Mouse (Mus musculus): Measurements from ENCODE around the gene Pdcd6ip. TPM values are rescaled to one million over a fixed set of nuclear protein-coding genes. Genes with fewer than 3 reads are reported as not detected.

Gene Pdcd6ip
- polyA plus RNA-seq, 1 experiment = 57.6 TPM

DNA sequence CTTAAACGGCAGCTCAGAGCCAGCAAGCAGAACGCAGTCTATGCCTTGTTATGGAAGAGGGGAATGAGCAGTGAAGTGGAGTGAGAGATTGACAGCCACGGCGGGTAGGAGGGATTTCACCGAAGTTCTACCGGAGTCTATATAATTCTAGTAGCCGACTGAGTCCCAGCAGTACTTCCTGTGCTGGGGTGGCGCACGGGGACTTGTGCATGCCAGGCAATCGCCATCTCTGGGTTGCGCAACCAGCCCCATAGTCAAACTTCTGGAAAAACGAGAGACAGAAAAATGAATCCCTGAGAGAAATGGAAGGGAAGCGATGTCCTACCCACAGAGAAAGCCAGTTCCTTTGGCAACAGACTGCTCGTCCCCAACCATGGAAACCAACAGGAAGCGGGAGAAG is 16.6 kb upstream of the Pdcd6ip start:
- Histone ChIP-seq H3K4me3 (ENCODE audit: insufficient read depth, low read depth, low read length) (no peak overlapping the region), H3K27ac (replicated peaks; ENCODE audit: low read depth, low read length) (no peak overlapping the region), H3K4me1 (ENCODE audit: control insufficient read depth, insufficient read depth, insufficient read length, low read length) (no peaks in the 10 kb centered on the region)

DNA sequence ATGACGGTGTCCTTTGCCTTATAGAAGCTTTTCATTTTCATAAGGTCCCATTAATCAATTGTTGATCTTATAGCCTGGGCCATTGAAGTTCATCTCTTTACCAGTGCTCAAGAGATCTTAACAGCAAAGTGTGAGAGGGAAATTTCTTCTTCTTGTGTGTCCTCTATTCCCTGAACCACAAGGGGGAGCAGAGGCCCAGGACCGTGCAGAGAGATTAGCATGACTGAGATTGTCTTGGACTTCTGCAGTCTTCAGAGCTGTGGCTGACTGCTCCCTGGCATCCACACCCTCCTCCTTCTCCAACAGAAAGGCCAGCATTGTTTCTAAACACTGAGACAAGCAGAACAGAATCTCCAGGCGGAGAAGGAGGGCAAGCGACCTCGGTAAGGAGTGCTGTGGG is 11.0 kb upstream of the Pdcd6ip start:
- H3K27ac ChIP-seq (replicated peaks; ENCODE audit: low read depth, low read length) = no peak overlapping the region
- H3K4me1 ChIP-seq (ENCODE audit: control insufficient read depth, insufficient read depth, insufficient read length, low read length) = no peaks in the 10 kb centered on the region
- no peak overlapping the region for H3K4me3 ChIP-seq (ENCODE audit: insufficient read depth, low read depth, low read length)

DNA sequence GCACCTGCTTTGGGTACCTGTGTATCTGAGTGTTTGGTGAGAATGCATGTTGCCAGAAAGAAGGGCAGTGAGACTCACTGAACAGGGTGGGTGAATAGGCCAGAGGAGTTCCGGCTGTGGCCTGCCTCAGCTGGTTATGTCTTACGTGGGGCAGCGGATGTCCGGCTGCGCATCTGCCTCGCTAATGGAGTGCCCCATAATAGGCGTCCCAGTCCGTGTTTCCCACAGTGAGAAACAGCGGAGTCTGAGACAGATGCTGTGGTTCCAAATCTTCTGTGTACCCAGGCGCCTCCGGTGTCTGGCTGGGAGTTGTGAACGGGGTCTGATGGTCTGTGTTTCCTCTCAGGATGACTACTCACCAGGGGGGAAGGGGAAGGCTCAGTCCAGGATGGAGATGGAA is 2.8 kb upstream of the Pdcd6ip start:
- Histone ChIP-seq H3K4me3 (ENCODE audit: insufficient read depth, low read depth, low read length) (no peak overlapping the region), H3K4me1 (ENCODE audit: control insufficient read depth, insufficient read depth, insufficient read length, low read length) (peaks cover 7% of the 10 kb centered on the region), H3K27ac (replicated peaks; ENCODE audit: low read depth, low read length) (no peak overlapping the region)

- peak overlapping the region; percentile 98 for H3K4me3 ChIP-seq (ENCODE audit: insufficient read depth, low read depth, low read length)
- H3K4me1 ChIP-seq (ENCODE audit: control insufficient read depth, insufficient read depth, insufficient read length, low read length) = peaks cover 18% of the 10 kb centered on the region
- peak overlapping the region; percentile 83 for H3K27ac ChIP-seq (replicated peaks; ENCODE audit: low read depth, low read length)
These were observed 562 bp upstream of the Pdcd6ip start for GRCm38 (mm10) chr9:113708361-113709280.

GRCm38 (mm10) chr9:113706841-113707240 is 1.2 kb downstream of the Pdcd6ip start:
- H3K4me1 ChIP-seq (ENCODE audit: control insufficient read depth, insufficient read depth, insufficient read length, low read length) = peaks cover 18% of the 10 kb centered on the region
- no peak overlapping the region for H3K27ac ChIP-seq (replicated peaks; ENCODE audit: low read depth, low read length)
- peak overlapping the region; percentile 98 for H3K4me3 ChIP-seq (ENCODE audit: insufficient read depth, low read depth, low read length)

DNA sequence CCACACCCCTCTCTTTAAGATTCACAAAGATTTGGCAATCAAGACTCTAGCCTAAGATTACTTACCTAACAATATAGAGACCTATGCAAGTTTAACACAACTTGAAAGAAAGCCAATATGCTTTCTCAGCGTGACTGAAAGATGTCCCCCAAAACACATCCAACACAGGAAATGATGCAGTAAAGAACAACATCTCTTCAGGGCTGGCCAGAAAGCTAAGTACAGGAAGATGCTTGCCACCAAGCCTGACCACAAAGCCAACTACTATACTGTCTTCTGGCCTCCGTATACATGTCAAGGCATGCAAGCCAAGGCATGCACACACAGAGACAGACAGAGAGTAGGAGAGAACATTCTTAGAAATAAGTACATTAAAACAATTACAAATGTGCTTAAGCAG is 2.0 kb downstream of the Pdcd6ip start:
- peak overlapping the region; percentile 98; the same call in 1 of the 2 replicates for H3K4me3 ChIP-seq (ENCODE audit: insufficient read depth, low read depth, low read length)
- no peak overlapping the region for H3K27ac ChIP-seq (replicated peaks; ENCODE audit: low read depth, low read length)
- H3K4me1 ChIP-seq (ENCODE audit: control insufficient read depth, insufficient read depth, insufficient read length, low read length) = peaks cover 20% of the 10 kb centered on the region

- H3K27ac ChIP-seq (replicated peaks; ENCODE audit: low read depth, low read length) = no peak overlapping the region
- H3K4me1 ChIP-seq (ENCODE audit: control insufficient read depth, insufficient read depth, insufficient read length, low read length) = peaks cover 19% of the 10 kb centered on the region
- no peak overlapping the region for H3K4me3 ChIP-seq (ENCODE audit: insufficient read depth, low read depth, low read length)
These were observed 6.5 kb downstream of the Pdcd6ip start for GRCm38 (mm10) chr9:113701441-113702160.

- no peak overlapping the region for H3K27ac ChIP-seq (replicated peaks; ENCODE audit: low read depth, low read length)
- no peak overlapping the region for H3K4me3 ChIP-seq (ENCODE audit: insufficient read depth, low read depth, low read length)
- H3K4me1 ChIP-seq (ENCODE audit: control insufficient read depth, insufficient read depth, insufficient read length, low read length) = no peaks in the 10 kb centered on the region
These were observed 20.6 kb downstream of the Pdcd6ip start for GRCm38 (mm10) chr9:113687461-113687860.

- Histone ChIP-seq H3K4me1 (ENCODE audit: control insufficient read depth, insufficient read depth, insufficient read length, low read length) (no peaks in the 10 kb centered on the region), H3K27ac (replicated peaks; ENCODE audit: low read depth, low read length) (no peak overlapping the region), H3K4me3 (ENCODE audit: insufficient read depth, low read depth, low read length) (no peak overlapping the region)
These were observed 34.3 kb downstream of the Pdcd6ip start for GRCm38 (mm10) chr9:113673721-113674120.

DNA sequence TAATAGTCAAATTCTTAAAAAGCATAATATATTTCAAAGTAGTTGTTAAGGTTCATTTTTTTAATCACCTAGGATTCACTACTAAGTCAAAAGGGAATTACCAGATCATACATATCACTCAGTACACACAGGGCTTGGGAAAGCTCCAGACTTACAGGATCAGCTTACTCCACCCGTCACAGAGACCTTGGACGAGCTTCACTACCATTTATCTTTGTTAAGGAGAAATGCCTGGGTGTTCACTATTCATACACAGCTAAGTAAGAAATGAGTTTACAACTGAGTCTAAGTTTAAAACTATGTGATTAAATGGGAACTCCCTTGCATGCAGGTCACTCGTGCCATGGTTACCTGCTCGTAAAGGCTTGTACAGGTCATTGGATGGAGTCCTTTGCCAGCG is 35.7 kb downstream of the Pdcd6ip start:
- no peak overlapping the region for H3K4me3 ChIP-seq (ENCODE audit: insufficient read depth, low read depth, low read length)

GRCm38 (mm10) chr9:113670857-113671106 is 37.3 kb downstream of the Pdcd6ip start:
- Histone ChIP-seq H3K4me3 (ENCODE audit: insufficient read depth, low read depth, low read length) (no peak overlapping the region), H3K4me1 (ENCODE audit: control insufficient read depth, insufficient read depth, insufficient read length, low read length) (no peaks in the 10 kb centered on the region), H3K27ac (replicated peaks; ENCODE audit: low read depth, low read length) (no peak overlapping the region)

More for the DNA sequence above, 35.7 kb downstream of the Pdcd6ip start:
- Histone ChIP-seq H3K27ac (replicated peaks; ENCODE audit: low read depth, low read length) (no peak overlapping the region), H3K4me1 (ENCODE audit: control insufficient read depth, insufficient read depth, insufficient read length, low read length) (no peaks in the 10 kb centered on the region)

- H3K4me3 ChIP-seq (ENCODE audit: insufficient read depth, low read depth, low read length) = no peak overlapping the region
- H3K27ac ChIP-seq (replicated peaks; ENCODE audit: low read depth, low read length) = no peak overlapping the region
- no peaks in the 10 kb centered on the region for H3K4me1 ChIP-seq (ENCODE audit: control insufficient read depth, insufficient read depth, insufficient read length, low read length)
These were observed 37.8 kb downstream of the Pdcd6ip start for GRCm38 (mm10) chr9:113670105-113670856.

GRCm38 (mm10) chr9:113663476-113663875 is 44.6 kb downstream of the Pdcd6ip start:
- H3K27ac ChIP-seq (replicated peaks; ENCODE audit: low read depth, low read length) = no peak overlapping the region
- H3K4me1 ChIP-seq (ENCODE audit: control insufficient read depth, insufficient read depth, insufficient read length, low read length) = no peaks in the 10 kb centered on the region
- H3K4me3 ChIP-seq (ENCODE audit: insufficient read depth, low read depth, low read length) = no peak overlapping the region

DNA sequence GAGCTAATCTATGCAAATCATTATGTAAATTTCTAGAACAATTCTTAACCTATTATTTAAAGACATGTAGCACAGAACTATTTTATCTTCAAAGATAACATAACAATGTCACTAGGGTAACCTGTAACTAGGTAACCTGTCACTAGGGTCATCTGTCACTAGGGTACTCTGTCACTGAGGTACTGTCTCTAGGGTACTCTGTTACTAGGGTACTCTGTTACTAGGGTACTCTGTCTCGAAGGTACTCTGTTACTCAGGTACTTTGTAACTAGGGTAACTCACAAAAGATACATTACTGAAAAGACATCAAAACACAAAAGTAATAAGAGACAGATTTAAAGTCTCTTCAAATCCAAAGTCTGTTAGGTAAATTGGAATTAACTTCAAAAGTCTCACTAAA is 50.2 kb downstream of the Pdcd6ip start:
- Histone ChIP-seq H3K27ac (replicated peaks; ENCODE audit: low read depth, low read length) (no peak overlapping the region), H3K4me1 (ENCODE audit: control insufficient read depth, insufficient read depth, insufficient read length, low read length) (no peaks in the 10 kb centered on the region), H3K4me3 (ENCODE audit: insufficient read depth, low read depth, low read length) (no peak overlapping the region)

DNA sequence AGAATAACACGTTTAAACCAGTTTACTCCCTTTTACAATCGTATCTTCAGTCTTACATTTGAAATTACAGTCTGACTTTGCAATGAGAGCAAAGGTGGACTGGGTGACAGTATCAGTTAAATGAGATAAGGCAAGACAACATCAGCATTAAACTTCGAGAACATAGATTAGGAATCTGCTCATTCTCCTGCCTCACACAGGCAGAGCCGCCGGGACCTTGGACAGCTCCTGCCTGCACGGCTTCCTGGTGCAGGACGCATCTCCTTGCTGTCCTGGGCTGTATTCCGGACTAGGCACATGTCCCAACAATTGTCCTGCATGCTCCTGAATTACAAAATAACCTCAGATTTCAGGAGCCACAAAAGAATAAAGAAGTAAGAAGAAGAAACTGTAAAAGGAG is 54.5 kb downstream of the Pdcd6ip start:
- no peak overlapping the region for H3K27ac ChIP-seq (replicated peaks; ENCODE audit: low read depth, low read length)
- no peaks in the 10 kb centered on the region for H3K4me1 ChIP-seq (ENCODE audit: control insufficient read depth, insufficient read depth, insufficient read length, low read length)
- H3K4me3 ChIP-seq (ENCODE audit: insufficient read depth, low read depth, low read length) = no peak overlapping the region

Data from brown adipose tissue, adult 24 weeks (tissue).